Mouse (Mus musculus) intestine, embryonic 15.5 days (tissue): ENCODE data around the gene Crispld2. TPM values are rescaled to one million over a fixed set of nuclear protein-coding genes. Genes with fewer than 3 reads are reported as not detected.

Experiments used
- ATAC-seq: fragments of 200-750 bp; cut with Nextera tagmentation; 2 replicates; pipeline ENCODE4 v1.8.0; 2017; ENCODE audit warnings: moderate TSS enrichment, moderate library complexity
- H3K27ac ChIP-seq: fragments of 300-500 bp; sonication (generic); 2 replicates; pipeline ENCODE4 v1.5.1; 2015; ENCODE audit warnings: mild to moderate bottlenecking, inconsistent platforms
- H3K27me3 ChIP-seq: fragments of 300-500 bp; sonication (generic); replicated peaks from 2 replicates; pipeline ENCODE4 v1.6.1; 2015; ENCODE audit warnings: inconsistent platforms
- H3K36me3 ChIP-seq: fragments of 300-500 bp; sonication (generic); 2 replicates; pipeline ENCODE4 v1.6.1; 2015; ENCODE audit warnings: inconsistent platforms
- H3K4me1 ChIP-seq: fragments of 300-500 bp; sonication (generic); replicated peaks from 2 replicates; pipeline ENCODE4 v1.6.1; 2015; ENCODE audit warnings: inconsistent platforms
- H3K4me2 ChIP-seq: fragments of 300-500 bp; sonication (generic); replicated peaks from 2 replicates; pipeline ENCODE4 v1.6.1; 2015; ENCODE audit warnings: mild to moderate bottlenecking, inconsistent platforms
- H3K4me3 ChIP-seq: fragments of 300-500 bp; sonication (generic); replicated peaks from 2 replicates; pipeline ENCODE4 v1.5.1; 2015; ENCODE audit warnings: inconsistent platforms
- H3K9ac ChIP-seq: fragments of 300-500 bp; sonication (generic); 2 replicates; pipeline ENCODE4 v1.6.1; 2015; ENCODE audit warnings: inconsistent platforms
- H3K9me3 ChIP-seq: fragments of 300-500 bp; sonication (generic); 2 replicates; pipeline ENCODE4 v1.6.1; 2016; ENCODE audit warnings: inconsistent platforms
- WGBS: fragments of 180-500 bp; shearing (Covaris S2); methylation state at CpG from one replicate; pipeline ENCODE4 v1.1.7; 2015; 5-methylcytosine and 5-hydroxymethylcytosine counted together
- polyA plus RNA-seq: library from polyadenylated mRNA; unstranded; fragments of >200 nt; fragmentation: Nextera tagmentation; extraction: Ambion mirVana; gene quantifications from 2 replicates; pipeline ENCODE4 v1.2.1, GENCODE M21; 2015

Crispld2 gene
- polyA plus RNA-seq, 1 experiment from 2014 or later = 24.9 TPM

DNA sequence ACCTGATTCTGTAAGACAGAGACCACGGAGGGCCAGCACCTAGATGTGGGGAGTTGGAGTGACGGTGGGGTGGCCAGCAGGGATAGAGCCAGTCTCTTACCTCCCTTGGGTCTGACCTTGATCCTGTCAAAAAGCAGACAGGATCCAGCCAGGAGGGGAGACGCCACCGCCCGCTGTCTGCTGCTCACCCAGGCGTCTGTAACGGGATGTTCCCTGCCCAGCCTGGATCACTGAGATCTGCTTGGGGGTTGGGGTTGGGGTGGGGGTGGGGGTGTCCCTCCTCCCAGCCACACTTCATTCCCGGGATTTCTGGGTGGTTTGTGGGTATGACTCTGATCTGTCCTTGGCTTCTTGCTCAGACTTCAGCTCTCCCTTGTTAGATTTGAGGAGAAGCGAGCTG is 10.1 kb downstream of the Crispld2 start:
- WGBS = 41% methylated on average over 9 of the region's 9 CpGs
- no peak for ATAC-seq

GRCm38 (mm10) chr8:120004154-120004702 is 12.0 kb downstream of the Crispld2 start:
- H3K4me2 ChIP-seq = no peak overlapping the region; the same call in 1 of the 2 replicates
- H3K9ac ChIP-seq = no peak overlapping the region
- no peaks in the 10 kb centered on the region for H3K27me3 ChIP-seq
- H3K9me3 ChIP-seq = no peaks in the 10 kb centered on the region
- peak; percentile 82 for ATAC-seq
- H3K36me3 ChIP-seq = no peaks in the 10 kb centered on the region
- peak overlapping the region; percentile 85 for H3K27ac ChIP-seq
- peaks cover 41% of the 10 kb centered on the region for H3K4me1 ChIP-seq
- 15% methylated on average over 14 of the region's 14 CpGs for WGBS
- H3K4me3 ChIP-seq = no peak overlapping the region

More for the DNA sequence above, 10.1 kb downstream of the Crispld2 start:
- no peak overlapping the region for H3K4me2 ChIP-seq
- H3K4me1 ChIP-seq = peaks cover 41% of the 10 kb centered on the region
- H3K27ac ChIP-seq = peak overlapping the region; percentile 74
- H3K9me3 ChIP-seq = no peaks in the 10 kb centered on the region
- H3K9ac ChIP-seq = no peak overlapping the region; the same call in 1 of the 2 replicates
- H3K27me3 ChIP-seq = no peaks in the 10 kb centered on the region
- H3K36me3 ChIP-seq = no peaks in the 10 kb centered on the region
- H3K4me3 ChIP-seq = no peak overlapping the region

DNA sequence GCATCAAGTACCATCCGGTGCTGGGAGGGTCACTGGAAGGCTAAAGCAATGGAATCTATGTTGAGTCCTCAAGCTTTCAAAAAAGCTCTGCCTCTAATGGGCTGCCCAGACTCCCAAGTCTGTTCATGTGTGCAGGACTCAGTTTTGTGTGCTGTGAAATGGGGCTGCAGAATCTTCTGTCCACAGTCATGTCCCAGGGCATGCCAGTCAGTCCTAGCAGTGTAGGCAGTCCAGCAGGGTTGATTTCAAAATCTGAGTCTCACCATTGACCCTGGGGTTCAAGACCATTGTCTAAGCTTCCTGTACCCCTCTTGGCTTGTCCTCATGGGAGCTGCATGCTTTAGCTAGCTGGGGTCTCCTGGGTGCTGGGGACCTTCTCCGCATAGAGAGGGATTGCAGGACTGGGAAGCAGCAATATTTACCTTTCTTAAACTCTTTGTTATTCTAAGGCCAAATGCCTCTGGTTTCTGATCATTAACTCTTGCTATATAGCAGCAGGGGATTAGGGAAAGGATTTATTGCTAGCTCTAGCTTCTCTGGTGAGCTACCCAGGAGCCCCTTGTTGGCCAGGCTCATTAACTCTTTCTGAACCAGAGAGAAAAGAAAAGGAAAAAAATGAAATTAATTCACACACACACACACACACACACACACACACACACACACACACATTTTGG is 12.6 kb downstream of the Crispld2 start:
- H3K4me1 ChIP-seq = peaks cover 41% of the 10 kb centered on the region

GRCm38 (mm10) chr8:120006645-120007160 is 14.5 kb downstream of the Crispld2 start:
- no peak overlapping the region for H3K4me2 ChIP-seq
- H3K27me3 ChIP-seq = no peaks in the 10 kb centered on the region
- WGBS = 36% methylated on average over 9 of the region's 9 CpGs
- ATAC-seq = no peak
- H3K9ac ChIP-seq = no peak overlapping the region
- no peaks in the 10 kb centered on the region for H3K36me3 ChIP-seq
- peaks cover 36% of the 10 kb centered on the region for H3K4me1 ChIP-seq
- no peak overlapping the region for H3K27ac ChIP-seq
- no peaks in the 10 kb centered on the region for H3K9me3 ChIP-seq
- no peak overlapping the region for H3K4me3 ChIP-seq

More for the DNA sequence above, 12.6 kb downstream of the Crispld2 start:
- Histone ChIP-seq H3K36me3 (no peaks in the 10 kb centered on the region), H3K27me3 (no peaks in the 10 kb centered on the region), H3K4me3 (no peak overlapping the region), H3K9me3 (no peaks in the 10 kb centered on the region), H3K9ac (no peak overlapping the region), H3K27ac (peak overlapping the region; percentile 85), H3K4me2 (no peak overlapping the region; the same call in 1 of the 2 replicates)
- 19% methylated on average over 2 of the region's 2 CpGs for WGBS
- ATAC-seq = 0 out of 2 replicates have a peak, but pooled peaks have one; percentile 5

DNA sequence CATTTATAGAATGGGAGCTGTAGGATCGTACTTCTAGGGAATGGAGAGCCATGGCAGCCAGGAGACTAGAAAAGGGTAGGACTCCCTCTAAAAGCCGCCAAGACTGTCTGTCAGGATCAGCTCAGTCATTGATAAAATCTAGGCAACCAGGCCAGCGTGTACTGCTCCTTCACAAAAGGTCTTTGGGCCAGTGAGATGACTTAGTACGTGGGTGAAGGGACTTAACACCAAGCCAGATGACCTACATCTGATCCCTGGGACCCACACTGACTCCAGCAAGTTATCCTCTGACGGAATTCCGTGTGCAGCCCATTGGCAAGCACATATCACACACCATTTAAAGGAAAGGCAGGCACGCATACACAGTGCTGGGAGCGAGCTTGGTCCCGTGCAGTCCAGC is 14.9 kb downstream of the Crispld2 start:
- WGBS = 82% methylated on average over 9 of the region's 9 CpGs
- Histone ChIP-seq H3K4me1 (peaks cover 34% of the 10 kb centered on the region), H3K36me3 (no peaks in the 10 kb centered on the region), H3K4me3 (no peak overlapping the region), H3K9me3 (no peaks in the 10 kb centered on the region), H3K9ac (no peak overlapping the region), H3K27ac (no peak overlapping the region), H3K27me3 (no peaks in the 10 kb centered on the region), H3K4me2 (no peak overlapping the region)
- ATAC-seq = no peak

GRCm38 (mm10) chr8:120009284-120009683 is 17.0 kb downstream of the Crispld2 start:
- 0 out of 2 replicates have a peak, but pooled peaks have one; percentile 9 for ATAC-seq
- Histone ChIP-seq H3K9me3 (no peaks in the 10 kb centered on the region), H3K9ac (no peak overlapping the region), H3K27ac (no peak overlapping the region), H3K36me3 (no peaks in the 10 kb centered on the region), H3K4me3 (no peak overlapping the region), H3K4me2 (no peak overlapping the region), H3K4me1 (peaks cover 28% of the 10 kb centered on the region), H3K27me3 (no peaks in the 10 kb centered on the region)
- 57% methylated on average over 6 of the region's 6 CpGs for WGBS

GRCm38 (mm10) chr8:120012491-120012890 is 20.3 kb downstream of the Crispld2 start:
- H3K27ac ChIP-seq = no peak overlapping the region

GRCm38 (mm10) chr8:120012927-120013326 is 20.7 kb downstream of the Crispld2 start:
- Histone ChIP-seq H3K36me3 (no peaks in the 10 kb centered on the region; the same call in 1 of the 2 replicates), H3K4me1 (peaks cover 15% of the 10 kb centered on the region), H3K4me2 (0 out of 2 replicates have a peak overlapping the region, but pooled peaks have one; percentile 12), H3K27me3 (no peaks in the 10 kb centered on the region), H3K9ac (no peak overlapping the region), H3K27ac (no peak overlapping the region), H3K9me3 (no peaks in the 10 kb centered on the region), H3K4me3 (no peak overlapping the region)
- WGBS = 35% methylated on average over 9 of the region's 9 CpGs
- ATAC-seq = peak; percentile 54; the same call in 1 of the 2 replicates

More at GRCm38 (mm10) chr8:120012491-120012890, 20.3 kb downstream of the Crispld2 start:
- Histone ChIP-seq H3K4me1 (peaks cover 15% of the 10 kb centered on the region), H3K4me3 (no peak overlapping the region), H3K4me2 (no peak overlapping the region), H3K9ac (no peak overlapping the region), H3K36me3 (no peaks in the 10 kb centered on the region; the same call in 1 of the 2 replicates), H3K9me3 (no peaks in the 10 kb centered on the region), H3K27me3 (no peaks in the 10 kb centered on the region)
- no peak for ATAC-seq
- 73% methylated on average over 8 of the region's 8 CpGs for WGBS

- no peak overlapping the region for H3K9ac ChIP-seq
- 54% methylated on average over 15 of the region's 15 CpGs for WGBS
- no peaks in the 10 kb centered on the region; the same call in 1 of the 2 replicates for H3K36me3 ChIP-seq
- H3K4me1 ChIP-seq = peaks cover 15% of the 10 kb centered on the region
- no peak overlapping the region for H3K4me3 ChIP-seq
- H3K27ac ChIP-seq = 0 out of 2 replicates have a peak overlapping the region, but pooled peaks have one; percentile 32
- H3K27me3 ChIP-seq = no peaks in the 10 kb centered on the region
- no peaks in the 10 kb centered on the region for H3K9me3 ChIP-seq
- no peak for ATAC-seq
- no peak overlapping the region for H3K4me2 ChIP-seq
Observed at GRCm38 (mm10) chr8:120014267-120015023, 22.2 kb downstream of the Crispld2 start.

GRCm38 (mm10) chr8:120015916-120016315 is 23.7 kb downstream of the Crispld2 start:
- H3K27ac ChIP-seq = no peak overlapping the region
- H3K4me2 ChIP-seq = no peak overlapping the region
- H3K9ac ChIP-seq = no peak overlapping the region
- no peak overlapping the region for H3K4me3 ChIP-seq
- 82% methylated on average over 8 of the region's 8 CpGs for WGBS
- H3K36me3 ChIP-seq = no peaks in the 10 kb centered on the region; the same call in 1 of the 2 replicates
- no peaks in the 10 kb centered on the region for H3K9me3 ChIP-seq
- ATAC-seq = no peak
- H3K27me3 ChIP-seq = no peaks in the 10 kb centered on the region
- peaks cover 15% of the 10 kb centered on the region for H3K4me1 ChIP-seq

- 83% methylated on average over 7 of the region's 7 CpGs for WGBS
- no peaks in the 10 kb centered on the region for H3K27me3 ChIP-seq
- no peak for ATAC-seq
- H3K4me2 ChIP-seq = no peak overlapping the region
- no peaks in the 10 kb centered on the region; the same call in 1 of the 2 replicates for H3K36me3 ChIP-seq
- no peak overlapping the region for H3K27ac ChIP-seq
- no peaks in the 10 kb centered on the region for H3K9me3 ChIP-seq
- peaks cover 15% of the 10 kb centered on the region for H3K4me1 ChIP-seq
- H3K4me3 ChIP-seq = no peak overlapping the region
- no peak overlapping the region for H3K9ac ChIP-seq
Observed at GRCm38 (mm10) chr8:120016424-120016823, 24.2 kb downstream of the Crispld2 start.

- Histone ChIP-seq H3K4me3 (no peak overlapping the region), H3K27ac (no peak overlapping the region), H3K4me1 (peaks cover 15% of the 10 kb centered on the region), H3K9ac (no peak overlapping the region), H3K27me3 (no peaks in the 10 kb centered on the region), H3K36me3 (no peaks in the 10 kb centered on the region; the same call in 1 of the 2 replicates), H3K4me2 (no peak overlapping the region), H3K9me3 (no peaks in the 10 kb centered on the region)
- ATAC-seq = no peak
- 91% methylated on average over 13 of the region's 13 CpGs for WGBS
Observed at GRCm38 (mm10) chr8:120017349-120017748, 25.1 kb downstream of the Crispld2 start.
